Mouse (Mus musculus): ENCODE results near the gene Nedd4. TPM values are rescaled to one million over a fixed set of nuclear protein-coding genes. Genes with fewer than 3 reads are reported as not detected.
A peak's percentile ranks its signal among the peaks of the same experiment; 100 is the strongest.

Nedd4 gene
- total RNA-seq, 2 experiments from 2014 or later = 343 to 345 TPM

GRCm38 (mm10) chr9:72721221-72721620, 59.1 kb downstream of the Nedd4 start:
- peak in 1 of 2 experiments; percentile 39 for DNase-seq

GRCm38 (mm10) chr9:72722622-72723021, 60.5 kb downstream of the Nedd4 start:
- DNase-seq = peak; percentile 49 to 66

- DNase-seq = no peak
These were observed 62.5 kb downstream of the Nedd4 start for GRCm38 (mm10) chr9:72724491-72725221.

- DNase-seq = peak; percentile 48 to 81
These were observed 71.8 kb downstream of the Nedd4 start for GRCm38 (mm10) chr9:72733966-72734365.

GRCm38 (mm10) chr9:72735822-72736410, 73.8 kb downstream of the Nedd4 start:
- peak; percentile 33 to 78 for DNase-seq

- DNase-seq = no peak
These were observed 79.1 kb downstream of the Nedd4 start for GRCm38 (mm10) chr9:72741206-72741605.

- DNase-seq = no peak
These were observed 84.1 kb downstream of the Nedd4 start for GRCm38 (mm10) chr9:72746278-72746677.

GRCm38 (mm10) chr9:72750272-72750671, 88.1 kb downstream of the Nedd4 start:
- no peak for DNase-seq

- DNase-seq = no peak
These were observed 90.5 kb downstream of the Nedd4 start for GRCm38 (mm10) chr9:72752656-72753055.

GRCm38 (mm10) chr9:72753741-72754140, 91.6 kb downstream of the Nedd4 start:
- DNase-seq = no peak

- DNase-seq = no peak
These were observed 95.0 kb downstream of the Nedd4 start for GRCm38 (mm10) chr9:72757143-72757542.

- no peak for DNase-seq
These were observed 96.6 kb downstream of the Nedd4 start for GRCm38 (mm10) chr9:72758705-72759131.

- DNase-seq = peak; percentile 59 to 77
These were observed 101.0 kb downstream of the Nedd4 start for GRCm38 (mm10) chr9:72763050-72763718.

- DNase-seq = peak; percentile 78 to 97
These were observed 104.7 kb downstream of the Nedd4 start for GRCm38 (mm10) chr9:72766789-72767349.

GRCm38 (mm10) chr9:72775022-72775421, 112.9 kb downstream of the Nedd4 start:
- no peak for DNase-seq

- no peak for DNase-seq
These were observed 116.9 kb downstream of the Nedd4 start for GRCm38 (mm10) chr9:72779004-72779403.

GRCm38 (mm10) chr9:72779733-72780132, 117.6 kb downstream of the Nedd4 start:
- no peak for DNase-seq

- no peak for DNase-seq
These were observed 118.5 kb downstream of the Nedd4 start for GRCm38 (mm10) chr9:72780694-72781093.

- no peak for DNase-seq
These were observed 119.3 kb downstream of the Nedd4 start for GRCm38 (mm10) chr9:72781466-72781865.

GRCm38 (mm10) chr9:72782121-72782520, 120.0 kb downstream of the Nedd4 start:
- DNase-seq = no peak

GRCm38 (mm10) chr9:72787732-72788131, 125.6 kb downstream of the Nedd4 start:
- no peak for DNase-seq

- no peak for DNase-seq
These were observed 128.5 kb downstream of the Nedd4 start for GRCm38 (mm10) chr9:72790530-72791212.
